Mouse (Mus musculus) small intestine, adult 2 months (tissue): ENCODE measurements at regions not wholly inside any gene's neighbourhood (a gene's known extent, or its start where the extent isn't known, plus 50 kb on each side); places are given as distances from the start of the nearest gene placed in this dataset.

Experiments used
- H3K27ac ChIP-seq: fragments of 200-500 bp; 2 replicates; pipeline ENCODE4 v1.5.1; 2012; ENCODE audit warnings: low read depth, low read length, control low read depth, inconsistent platforms; ENCODE audit not compliant: insufficient read depth
- H3K27me3 ChIP-seq: fragments of 200-500 bp; 2 replicates; pipeline ENCODE4 v1.6.1; 2012; ENCODE audit warnings: mild to moderate bottlenecking, moderate library complexity, low read length, inconsistent platforms; ENCODE audit not compliant: control insufficient read depth, insufficient read depth
- H3K36me3 ChIP-seq: fragments of 200-500 bp; 2 replicates; pipeline ENCODE4 v1.6.1; 2012; ENCODE audit warnings: mild to moderate bottlenecking, low read length, control low read depth, inconsistent platforms; ENCODE audit not compliant: control insufficient read depth, insufficient read depth
- H3K4me1 ChIP-seq: fragments of 200-500 bp; 2 replicates; pipeline ENCODE4 v1.6.1; 2012; ENCODE audit warnings: low read length, inconsistent platforms, mixed read lengths; ENCODE audit not compliant: control insufficient read depth, insufficient read depth, insufficient read length
- H3K4me3 ChIP-seq: fragments of 200-500 bp; 2 replicates; pipeline ENCODE4 v1.5.1; 2012; ENCODE audit warnings: low read depth, mild to moderate bottlenecking, control low read depth, inconsistent platforms, low read length, moderate library complexity
- CTCF ChIP-seq: fragments of 200-500 bp; IDR thresholded peaks from 2 replicates; pipeline ENCODE4 v1.5.1; 2012; ENCODE audit warnings: low read depth, mild to moderate bottlenecking, control low read depth, inconsistent platforms, low read length, moderate library complexity, mixed read lengths; ENCODE audit not compliant: insufficient replicate concordance, insufficient read length; ENCODE audit errors: extremely low read depth
- POLR2A ChIP-seq: fragments of 200-500 bp; IDR thresholded peaks from 2 replicates; pipeline ENCODE4 v1.6.1; 2012; ENCODE audit warnings: low read depth, mild to moderate bottlenecking, control low read depth, inconsistent platforms, low read length, moderate library complexity
- WGBS: fragments of 180-500 bp; shearing (Covaris S2); methylation state at CpG from one replicate; pipeline ENCODE4 v1.1.7; 2018; 5-methylcytosine and 5-hydroxymethylcytosine counted together

DNA sequence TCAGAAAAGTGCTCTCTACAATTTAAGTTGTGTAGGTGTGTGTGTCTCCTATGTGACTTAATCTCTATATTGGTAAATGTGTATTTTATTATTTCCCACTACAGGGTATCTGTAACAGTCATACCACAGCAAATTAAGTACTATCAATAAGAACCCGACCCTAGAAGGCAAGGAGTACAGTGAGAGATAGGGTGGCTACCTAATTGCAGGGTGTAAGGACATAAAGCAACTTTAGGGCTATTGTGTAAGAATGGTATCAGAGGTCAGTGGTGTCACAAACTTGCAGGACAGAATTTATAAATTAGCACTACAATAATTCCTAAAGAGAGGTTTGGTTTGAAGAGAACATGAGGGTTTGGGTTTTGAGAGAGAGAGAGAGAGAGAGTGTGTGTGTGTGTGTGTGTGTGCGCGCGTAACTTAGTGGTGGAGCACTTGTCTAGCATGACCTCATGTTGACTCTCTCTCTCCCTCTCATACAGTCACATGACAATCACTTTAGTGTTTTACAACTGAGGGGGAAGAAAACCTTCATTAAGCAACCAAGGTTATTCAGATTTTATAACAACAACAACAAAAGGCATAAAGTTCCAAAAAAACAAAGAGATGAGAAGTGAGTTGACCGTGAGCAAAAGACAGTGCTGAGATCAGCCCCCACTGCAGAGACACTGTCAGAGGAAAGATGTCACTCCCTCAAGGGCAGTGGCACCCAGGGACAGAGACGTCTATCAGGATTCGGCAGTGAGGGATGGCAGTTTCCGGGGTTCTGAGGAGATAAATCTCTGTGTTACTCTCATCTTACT is 50.2 kb upstream of the Atp11b start:
- H3K27ac ChIP-seq: peak overlapping the region; percentile 49; the same call in 1 of the 2 replicates

More for the DNA sequence above, 50.2 kb upstream of the Atp11b start:
- Histone ChIP-seq H3K4me1 (peaks cover 20% of the 10 kb centered on the region; the same call in 1 of the 2 replicates), H3K27me3 (no peaks in the 10 kb centered on the region), H3K36me3 (no peaks in the 10 kb centered on the region), H3K4me3 (no peak overlapping the region)
- WGBS: 52% methylated on average over 8 of the region's 8 CpGs
- no peak for TF ChIP-seq CTCF
- no peak for TF ChIP-seq POLR2A
